Mouse (Mus musculus) heart, embryonic 11.5 days (tissue): Measurements from ENCODE around the gene Odf2. TPM values are rescaled to one million over a fixed set of nuclear protein-coding genes. Genes with fewer than 3 reads are reported as not detected.

Experiments used
- ATAC-seq: fragments of 200-750 bp; cut with Nextera tagmentation; replicated peaks from 2 replicates; pipeline ENCODE4 v1.8.0; 2017; ENCODE audit warnings: moderate library complexity; ENCODE audit not compliant: insufficient number of reproducible peaks, low FRiP score, low TSS enrichment
- H3K27ac ChIP-seq: fragments of 300-500 bp; sonication (generic); 2 replicates; pipeline ENCODE4 v1.5.1; 2014; ENCODE audit warnings: mild to moderate bottlenecking, low read depth, low read length
- H3K27me3 ChIP-seq: fragments of 300-500 bp; sonication (generic); 2 replicates; pipeline ENCODE4 v1.6.1; 2014; ENCODE audit warnings: mild to moderate bottlenecking, low read length, mixed read lengths; ENCODE audit not compliant: control insufficient read depth, insufficient read depth
- H3K36me3 ChIP-seq: fragments of 300-500 bp; sonication (generic); 2 replicates; pipeline ENCODE4 v1.6.1; 2014; ENCODE audit warnings: mild to moderate bottlenecking, low read length, moderate library complexity, mixed read lengths; ENCODE audit not compliant: control insufficient read depth, insufficient read depth
- H3K4me1 ChIP-seq: fragments of 300-500 bp; sonication (generic); 2 replicates; pipeline ENCODE4 v1.6.1; 2014; ENCODE audit warnings: low read length; ENCODE audit not compliant: control insufficient read depth, insufficient read depth
- H3K4me2 ChIP-seq: fragments of 300-500 bp; sonication (generic); 2 replicates; pipeline ENCODE4 v1.6.1; 2014; ENCODE audit warnings: mild to moderate bottlenecking, moderate library complexity
- H3K4me3 ChIP-seq: fragments of 300-500 bp; sonication (generic); 2 replicates; pipeline ENCODE4 v1.5.1; 2014; ENCODE audit warnings: low read depth, low read length
- H3K9ac ChIP-seq: fragments of 300-500 bp; sonication (generic); 2 replicates; pipeline ENCODE4 v1.6.1; 2014; ENCODE audit warnings: mild to moderate bottlenecking, low read depth, low read length, moderate library complexity
- H3K9me3 ChIP-seq: fragments of 300-500 bp; sonication (generic); replicated peaks from 2 replicates; pipeline ENCODE4 v1.6.1; 2016; ENCODE audit warnings: low read length; ENCODE audit not compliant: control insufficient read depth
- WGBS: fragments of 180-500 bp; shearing (Covaris S2); extraction: QIAGEN DNeasy Blood & Tissue Kit; methylation state at CpG from one replicate; pipeline ENCODE4 v1.1.7; 2014; ENCODE audit not compliant: insufficient replicate concordance; 5-methylcytosine and 5-hydroxymethylcytosine counted together
- polyA plus RNA-seq: library from polyadenylated mRNA; unstranded; fragments of >200 nt; fragmentation: Nextera tagmentation; extraction: Ambion mirVana; gene quantifications from 2 replicates; pipeline ENCODE4 v1.2.1, GENCODE M21; 2014

Gene Odf2
- polyA plus RNA-seq, 1 experiment from 2014 or later = 62.0 TPM

- peaks cover 6% of the 10 kb centered on the region; the same call in 1 of the 2 replicates for H3K27me3 ChIP-seq
- no peaks in the 10 kb centered on the region for H3K4me1 ChIP-seq
- H3K9me3 ChIP-seq = no peaks in the 10 kb centered on the region
- H3K4me3 ChIP-seq = no peak overlapping the region
- 12% methylated on average over 5 of the region's 5 CpGs for WGBS
- H3K4me2 ChIP-seq = no peak overlapping the region
- no peak for ATAC-seq
- H3K27ac ChIP-seq = no peak overlapping the region
- H3K9ac ChIP-seq = no peak overlapping the region
- no peaks in the 10 kb centered on the region for H3K36me3 ChIP-seq
Observed at GRCm38 (mm10) chr2:29858748-29859473, 30.1 kb upstream of the Odf2 start.

DNA sequence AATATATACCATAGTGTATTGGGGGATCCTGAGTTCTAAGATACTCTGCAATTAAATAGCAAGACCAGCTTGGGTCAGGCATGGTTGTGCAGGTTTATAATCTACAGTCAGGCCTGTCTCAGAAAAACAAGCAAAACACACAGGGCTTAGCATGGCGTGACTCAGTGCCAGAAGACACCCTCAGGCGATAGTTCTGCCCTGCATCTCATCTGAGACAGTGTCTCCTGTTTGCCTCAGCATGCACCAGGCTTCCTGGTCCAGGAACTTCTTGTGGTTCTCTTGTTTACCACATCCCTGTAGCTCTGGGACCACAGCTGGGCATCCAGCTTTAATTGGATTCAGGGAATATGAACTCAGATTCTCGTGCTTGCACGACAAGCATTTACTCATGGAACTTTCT is 23.9 kb upstream of the Odf2 start:
- WGBS = 69% methylated on average over 4 of the region's 4 CpGs
- Histone ChIP-seq H3K9me3 (no peaks in the 10 kb centered on the region), H3K4me1 (peaks cover 7% of the 10 kb centered on the region; the same call in 1 of the 2 replicates), H3K27ac (no peak overlapping the region), H3K36me3 (no peaks in the 10 kb centered on the region), H3K4me2 (no peak overlapping the region), H3K27me3 (no peaks in the 10 kb centered on the region), H3K9ac (no peak overlapping the region), H3K4me3 (no peak overlapping the region)
- no peak for ATAC-seq

- H3K9me3 ChIP-seq = no peaks in the 10 kb centered on the region
- peak within 1 kb of the TSS; percentile 80 for H3K9ac ChIP-seq
- H3K27ac ChIP-seq = peak within 1 kb of the TSS; percentile 89
- under 1% methylated on average over 44 of the region's 44 CpGs for WGBS
- no peaks in the 10 kb centered on the region for H3K36me3 ChIP-seq
- peak within 1 kb of the TSS; percentile 96 for H3K4me2 ChIP-seq
- peaks cover 8% of the 10 kb centered on the region; the same call in 1 of the 2 replicates for H3K4me1 ChIP-seq
- no peaks in the 10 kb centered on the region for H3K27me3 ChIP-seq
- ATAC-seq = peak; percentile 89
- H3K4me3 ChIP-seq = peak within 1 kb of the TSS; percentile 58
Observed at GRCm38 (mm10) chr2:29868949-29869645, 19.9 kb upstream of the Odf2 start, which contains the start of gene Cercam. Cercam (plus strand) TSS chr2:29869164.

DNA sequence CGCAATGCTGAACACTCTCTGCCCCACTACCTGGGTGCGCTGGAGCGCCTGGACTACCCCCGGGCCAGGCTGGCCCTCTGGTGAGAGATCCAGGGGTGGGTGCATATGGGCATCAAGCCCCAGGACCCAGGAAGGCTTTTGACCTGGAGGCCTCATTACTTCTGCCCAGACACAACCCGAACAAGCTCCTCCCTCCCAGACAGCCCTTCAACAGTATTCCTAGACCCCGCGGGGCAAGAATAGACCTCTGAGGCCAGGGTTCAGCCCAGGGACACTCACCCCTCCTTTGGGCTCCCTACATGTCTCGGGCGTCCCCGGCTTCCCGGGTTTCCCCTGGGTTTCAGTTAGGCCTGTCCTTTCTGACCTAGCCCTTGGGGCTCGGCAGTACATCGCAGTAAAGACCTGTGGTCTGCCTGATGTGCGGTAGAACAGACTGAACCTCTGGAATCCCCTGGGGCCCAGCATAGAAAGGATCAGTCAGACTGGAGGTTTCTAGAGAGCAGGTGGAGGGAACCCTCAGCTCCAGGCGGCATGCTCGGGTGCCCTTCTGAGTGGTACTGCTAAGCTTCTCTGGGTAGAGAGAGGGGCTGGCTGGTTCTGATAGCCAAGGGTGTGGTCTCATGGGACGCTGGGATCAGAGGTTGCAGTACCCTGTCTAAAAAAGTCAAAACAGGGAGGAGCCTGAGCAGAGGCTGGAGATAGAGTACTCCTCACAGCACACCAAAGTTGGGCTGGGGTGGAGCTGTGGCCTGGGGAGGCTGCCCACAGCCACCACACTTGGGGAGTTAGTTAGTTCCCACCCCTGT is 19.2 kb upstream of the Odf2 start:
- no peaks in the 10 kb centered on the region for H3K36me3 ChIP-seq
- no peaks in the 10 kb centered on the region for H3K9me3 ChIP-seq
- peak overlapping the region; percentile 80 for H3K9ac ChIP-seq
- WGBS = 2% methylated on average over 17 of the region's 17 CpGs
- H3K4me1 ChIP-seq = peaks cover 8% of the 10 kb centered on the region; the same call in 1 of the 2 replicates
- peak overlapping the region; percentile 89 for H3K27ac ChIP-seq
- H3K27me3 ChIP-seq = no peaks in the 10 kb centered on the region
- ATAC-seq = peak; percentile 80
- peak overlapping the region; percentile 96 for H3K4me2 ChIP-seq
- peak overlapping the region; percentile 58 for H3K4me3 ChIP-seq

GRCm38 (mm10) chr2:29872581-29873295 is 16.3 kb upstream of the Odf2 start:
- no peak overlapping the region for H3K9ac ChIP-seq
- no peaks in the 10 kb centered on the region for H3K9me3 ChIP-seq
- H3K4me3 ChIP-seq = no peak overlapping the region
- no peak overlapping the region for H3K27ac ChIP-seq
- H3K36me3 ChIP-seq = no peaks in the 10 kb centered on the region
- ATAC-seq = no peak
- H3K27me3 ChIP-seq = no peaks in the 10 kb centered on the region
- H3K4me2 ChIP-seq = no peak overlapping the region
- WGBS = 91% methylated on average over 10 of the region's 10 CpGs
- H3K4me1 ChIP-seq = peaks cover 8% of the 10 kb centered on the region; the same call in 1 of the 2 replicates

DNA sequence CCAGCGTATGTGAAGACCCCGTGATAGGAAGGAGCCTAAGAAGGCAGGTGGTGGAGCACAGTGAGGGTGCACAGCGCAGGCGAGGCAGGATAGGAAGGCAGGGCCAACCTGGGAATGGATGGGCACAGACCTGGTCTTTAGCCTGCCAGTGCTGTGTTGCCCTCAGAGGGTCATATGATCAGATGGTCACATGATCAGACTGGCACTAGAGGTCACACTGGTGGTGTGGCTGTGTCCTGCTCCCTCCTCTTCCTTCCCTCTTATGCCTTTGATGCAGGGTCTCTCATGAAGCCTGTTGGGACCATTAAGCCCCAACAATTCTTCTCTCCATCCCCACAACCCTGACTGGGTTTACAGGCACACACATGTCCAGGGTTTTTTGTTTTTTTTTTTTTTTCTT is 15.2 kb upstream of the Odf2 start:
- peaks cover 8% of the 10 kb centered on the region; the same call in 1 of the 2 replicates for H3K4me1 ChIP-seq
- whole genome bisulfite sequencing = 81% methylated on average over 4 of the region's 4 CpGs
- no peak overlapping the region for H3K27ac ChIP-seq
- H3K4me3 ChIP-seq = no peak overlapping the region
- no peaks in the 10 kb centered on the region for H3K9me3 ChIP-seq
- no peak for ATAC-seq
- no peak overlapping the region for H3K4me2 ChIP-seq
- no peaks in the 10 kb centered on the region for H3K36me3 ChIP-seq
- no peaks in the 10 kb centered on the region for H3K27me3 ChIP-seq
- no peak overlapping the region for H3K9ac ChIP-seq

- no peaks in the 10 kb centered on the region for H3K27me3 ChIP-seq
- no peak overlapping the region for H3K4me2 ChIP-seq
- H3K4me1 ChIP-seq = 0 out of 2 replicates have a peak, but pooled peaks cover 2% of the 10 kb centered on the region
- no peak overlapping the region for H3K4me3 ChIP-seq
- no peak for ATAC-seq
- WGBS = 80% methylated on average over 4 of the region's 4 CpGs
- no peaks in the 10 kb centered on the region for H3K9me3 ChIP-seq
- no peak overlapping the region for H3K9ac ChIP-seq
- H3K27ac ChIP-seq = no peak overlapping the region
- no peaks in the 10 kb centered on the region for H3K36me3 ChIP-seq
Observed at GRCm38 (mm10) chr2:29878061-29878460, 11.0 kb upstream of the Odf2 start.

- no peaks in the 10 kb centered on the region; the same call in 1 of the 2 replicates for H3K36me3 ChIP-seq
- no peak overlapping the region for H3K27ac ChIP-seq
- H3K4me3 ChIP-seq = no peak overlapping the region
- no peak overlapping the region for H3K4me2 ChIP-seq
- no peak overlapping the region for H3K9ac ChIP-seq
- H3K4me1 ChIP-seq = 0 out of 2 replicates have a peak, but pooled peaks cover 2% of the 10 kb centered on the region
- WGBS = 67% methylated on average over 8 of the region's 8 CpGs
- no peaks in the 10 kb centered on the region for H3K9me3 ChIP-seq
- H3K27me3 ChIP-seq = no peaks in the 10 kb centered on the region
- ATAC-seq = no peak
Observed at GRCm38 (mm10) chr2:29879191-29879590, 9.8 kb upstream of the Odf2 start.
